Mouse (Mus musculus): ENCODE results near the gene Hpdl.

GRCm38 (mm10) chr4:116792453-116792852, 29.1 kb downstream of the Hpdl start:
- TF ChIP-seq POLR2A (IDR thresholded peaks at IDR 0.05; ENCODE audit: low read depth, low read length), result no peak
- no peak for TF ChIP-seq CTCF (IDR thresholded peaks at IDR 0.05; ENCODE audit: extremely low read depth, insufficient read length, insufficient replicate concordance, low read depth, low read length)

Data from small intestine, adult 2 months (tissue).